Mouse (Mus musculus): ENCODE data around the gene Mtf1. TPM values are rescaled to one million over a fixed set of nuclear protein-coding genes. Genes with fewer than 3 reads are reported as not detected.

Gene Mtf1
- polyA plus RNA-seq, 1 experiment from 2014 or later = 24.2 TPM

GRCm38 (mm10) chr4:124850933-124851658 is 49.2 kb downstream of the Mtf1 start, which contains the start of gene 1110065P20Rik:
Gene 1110065P20Rik, minus strand, starts transcription at chr4:124851196.
- peak within 1 kb of the TSS; percentile 83 for H3K27ac ChIP-seq (ENCODE audit: low read depth, low read length)
- H3K27me3 ChIP-seq (replicated peaks; ENCODE audit: control insufficient read depth, insufficient read depth, low read length) = no peaks in the 10 kb centered on the region
- WGBS = under 1% methylated on average over 75 of the region's 75 CpGs
- H3K9ac ChIP-seq (ENCODE audit: low read depth, low read length) = peak within 1 kb of the TSS; percentile 95
- peaks cover 13% of the 10 kb centered on the region for H3K4me1 ChIP-seq (replicated peaks; ENCODE audit: control insufficient read depth, insufficient read depth, low read length)
- H3K4me3 ChIP-seq (ENCODE audit: low read depth, low read length) = peak within 1 kb of the TSS; percentile 90
- no peaks in the 10 kb centered on the region for H3K9me3 ChIP-seq (ENCODE audit: control insufficient read depth, low read length)
- H3K4me2 ChIP-seq = peak within 1 kb of the TSS; percentile 97
- H3K36me3 ChIP-seq (ENCODE audit: control insufficient read depth, insufficient read depth, low read length) = peaks cover 20% of the 10 kb centered on the region
- peak; percentile 71 for ATAC-seq (replicated peaks; ENCODE audit: low FRiP score)
- peak; percentile 79 for DNase-seq (ENCODE audit: low spot score)

GRCm38 (mm10) chr4:124856294-124856693 is 54.4 kb downstream of the Mtf1 start:
- Histone ChIP-seq H3K4me3 (ENCODE audit: low read depth, low read length) (no peak overlapping the region), H3K4me1 (replicated peaks; ENCODE audit: control insufficient read depth, insufficient read depth, low read length) (peaks cover 5% of the 10 kb centered on the region), H3K36me3 (ENCODE audit: control insufficient read depth, insufficient read depth, low read length) (peaks cover 20% of the 10 kb centered on the region), H3K27ac (ENCODE audit: low read depth, low read length) (no peak overlapping the region), H3K4me2 (no peak overlapping the region), H3K9ac (ENCODE audit: low read depth, low read length) (no peak overlapping the region), H3K9me3 (ENCODE audit: control insufficient read depth, low read length) (no peaks in the 10 kb centered on the region), H3K27me3 (replicated peaks; ENCODE audit: control insufficient read depth, insufficient read depth, low read length) (peaks cover 12% of the 10 kb centered on the region)
- ATAC-seq (replicated peaks; ENCODE audit: low FRiP score) (no peak), DNase-seq (ENCODE audit: low spot score) (no peak)
- WGBS = 94% methylated on average over 8 of the region's 8 CpGs

GRCm38 (mm10) chr4:124858370-124858769 is 56.5 kb downstream of the Mtf1 start:
- H3K4me2 ChIP-seq = no peak overlapping the region
- no peaks in the 10 kb centered on the region for H3K9me3 ChIP-seq (ENCODE audit: control insufficient read depth, low read length)
- H3K27me3 ChIP-seq (replicated peaks; ENCODE audit: control insufficient read depth, insufficient read depth, low read length) = peaks cover 32% of the 10 kb centered on the region
- H3K9ac ChIP-seq (ENCODE audit: low read depth, low read length) = no peak overlapping the region
- whole genome bisulfite sequencing = 81% methylated on average over 5 of the region's 5 CpGs
- no peak for ATAC-seq (replicated peaks; ENCODE audit: low FRiP score)
- H3K4me3 ChIP-seq (ENCODE audit: low read depth, low read length) = no peak overlapping the region
- H3K27ac ChIP-seq (ENCODE audit: low read depth, low read length) = no peak overlapping the region
- DNase-seq (ENCODE audit: low spot score) = no peak
- peaks cover 2% of the 10 kb centered on the region; the same call in 1 of the 2 replicates for H3K4me1 ChIP-seq (replicated peaks; ENCODE audit: control insufficient read depth, insufficient read depth, low read length)
- peaks cover 15% of the 10 kb centered on the region for H3K36me3 ChIP-seq (ENCODE audit: control insufficient read depth, insufficient read depth, low read length)

GRCm38 (mm10) chr4:124860446-124860845 is 58.5 kb downstream of the Mtf1 start:
- peaks cover 39% of the 10 kb centered on the region for H3K27me3 ChIP-seq (replicated peaks; ENCODE audit: control insufficient read depth, insufficient read depth, low read length)
- H3K4me3 ChIP-seq (ENCODE audit: low read depth, low read length) = no peak overlapping the region
- DNase-seq (ENCODE audit: low spot score) = peak; percentile 79
- 9% methylated on average over 7 of the region's 7 CpGs for WGBS
- no peak overlapping the region for H3K9ac ChIP-seq (ENCODE audit: low read depth, low read length)
- no peak for ATAC-seq (replicated peaks; ENCODE audit: low FRiP score)
- no peak overlapping the region for H3K4me2 ChIP-seq
- no peaks in the 10 kb centered on the region for H3K9me3 ChIP-seq (ENCODE audit: control insufficient read depth, low read length)
- H3K27ac ChIP-seq (ENCODE audit: low read depth, low read length) = no peak overlapping the region
- no peaks in the 10 kb centered on the region for H3K36me3 ChIP-seq (ENCODE audit: control insufficient read depth, insufficient read depth, low read length)
- H3K4me1 ChIP-seq (replicated peaks; ENCODE audit: control insufficient read depth, insufficient read depth, low read length) = peaks cover 2% of the 10 kb centered on the region; the same call in 1 of the 2 replicates

- peak within 1 kb of the TSS; percentile 46 for H3K4me3 ChIP-seq (ENCODE audit: low read depth, low read length)
- H3K4me2 ChIP-seq = peak within 1 kb of the TSS; percentile 62
- no peaks in the 10 kb centered on the region for H3K9me3 ChIP-seq (ENCODE audit: control insufficient read depth, low read length)
- H3K27ac ChIP-seq (ENCODE audit: low read depth, low read length) = no peak within 1 kb of the TSS
- ATAC-seq (replicated peaks; ENCODE audit: low FRiP score) (no peak), DNase-seq (ENCODE audit: low spot score) (no peak)
- WGBS = 5% methylated on average over 58 of the region's 77 CpGs
- no peak within 1 kb of the TSS for H3K9ac ChIP-seq (ENCODE audit: low read depth, low read length)
- no peaks in the 10 kb centered on the region for H3K36me3 ChIP-seq (ENCODE audit: control insufficient read depth, insufficient read depth, low read length)
- peaks cover 39% of the 10 kb centered on the region for H3K27me3 ChIP-seq (replicated peaks; ENCODE audit: control insufficient read depth, insufficient read depth, low read length)
- peaks cover 2% of the 10 kb centered on the region; the same call in 1 of the 2 replicates for H3K4me1 ChIP-seq (replicated peaks; ENCODE audit: control insufficient read depth, insufficient read depth, low read length)
These were observed 59.6 kb downstream of the Mtf1 start, which contains the start of gene Maneal for GRCm38 (mm10) chr4:124861283-124862188. Gene Maneal, minus strand, starts transcription at chr4:124862171.

GRCm38 (mm10) chr4:124872719-124873118 is 70.8 kb downstream of the Mtf1 start:
- Histone ChIP-seq H3K27me3 (replicated peaks; ENCODE audit: control insufficient read depth, insufficient read depth, low read length) (no peaks in the 10 kb centered on the region), H3K4me1 (replicated peaks; ENCODE audit: control insufficient read depth, insufficient read depth, low read length) (no peaks in the 10 kb centered on the region), H3K4me2 (no peak overlapping the region), H3K36me3 (ENCODE audit: control insufficient read depth, insufficient read depth, low read length) (no peaks in the 10 kb centered on the region), H3K9me3 (ENCODE audit: control insufficient read depth, low read length) (0 out of 2 replicates have a peak, but pooled peaks cover 3% of the 10 kb centered on the region), H3K4me3 (ENCODE audit: low read depth, low read length) (no peak overlapping the region), H3K9ac (ENCODE audit: low read depth, low read length) (no peak overlapping the region), H3K27ac (ENCODE audit: low read depth, low read length) (no peak overlapping the region)
- WGBS = 83% methylated on average over 1 of the region's 1 CpGs
- no peak for DNase-seq (ENCODE audit: low spot score)
- no peak for ATAC-seq (replicated peaks; ENCODE audit: low FRiP score)

GRCm38 (mm10) chr4:124880599-124880998 is 78.7 kb downstream of the Mtf1 start, which contains the start of gene Epha10:
Gene Epha10, plus strand, starts transcription at chr4:124880899.
- no peak for DNase-seq (ENCODE audit: low spot score)
- H3K9me3 ChIP-seq (ENCODE audit: control insufficient read depth, low read length) = 0 out of 2 replicates have a peak, but pooled peaks cover 4% of the 10 kb centered on the region
- peak within 1 kb of the TSS; percentile 58 for H3K4me2 ChIP-seq
- 6% methylated on average over 11 of the region's 11 CpGs for WGBS
- H3K36me3 ChIP-seq (ENCODE audit: control insufficient read depth, insufficient read depth, low read length) = no peaks in the 10 kb centered on the region
- no peak within 1 kb of the TSS for H3K27ac ChIP-seq (ENCODE audit: low read depth, low read length)
- peak within 1 kb of the TSS; percentile 39 for H3K4me3 ChIP-seq (ENCODE audit: low read depth, low read length)
- ATAC-seq (replicated peaks; ENCODE audit: low FRiP score) = no peak
- no peaks in the 10 kb centered on the region for H3K4me1 ChIP-seq (replicated peaks; ENCODE audit: control insufficient read depth, insufficient read depth, low read length)
- peaks cover 62% of the 10 kb centered on the region for H3K27me3 ChIP-seq (replicated peaks; ENCODE audit: control insufficient read depth, insufficient read depth, low read length)
- no peak within 1 kb of the TSS for H3K9ac ChIP-seq (ENCODE audit: low read depth, low read length)

GRCm38 (mm10) chr4:124881341-124881908 is 79.5 kb downstream of the Mtf1 start:
- Histone ChIP-seq H3K9ac (ENCODE audit: low read depth, low read length) (no peak overlapping the region), H3K27me3 (replicated peaks; ENCODE audit: control insufficient read depth, insufficient read depth, low read length) (peaks cover 70% of the 10 kb centered on the region), H3K27ac (ENCODE audit: low read depth, low read length) (no peak overlapping the region), H3K4me1 (replicated peaks; ENCODE audit: control insufficient read depth, insufficient read depth, low read length) (no peaks in the 10 kb centered on the region), H3K4me3 (ENCODE audit: low read depth, low read length) (peak overlapping the region; percentile 39), H3K4me2 (peak overlapping the region; percentile 58), H3K36me3 (ENCODE audit: control insufficient read depth, insufficient read depth, low read length) (no peaks in the 10 kb centered on the region), H3K9me3 (ENCODE audit: control insufficient read depth, low read length) (0 out of 2 replicates have a peak, but pooled peaks cover 4% of the 10 kb centered on the region)
- DNase-seq (ENCODE audit: low spot score) (no peak), ATAC-seq (replicated peaks; ENCODE audit: low FRiP score) (peak; percentile 26; the same call in 1 of the 2 replicates)
- WGBS = under 1% methylated on average over 37 of the region's 37 CpGs
